Mouse (Mus musculus): ENCODE data around the gene Agtpbp1.

The Agtpbp1 gene

GRCm38 (mm10) chr13:59531203-59531602, 53.8 kb downstream of the Agtpbp1 start:
- DNase-seq (ENCODE audit: low spot score) = peak; percentile 44

- no peak for DNase-seq (ENCODE audit: low spot score)
These were observed 54.5 kb downstream of the Agtpbp1 start for GRCm38 (mm10) chr13:59530491-59530890.

- DNase-seq (ENCODE audit: low spot score) = no peak
These were observed 63.6 kb downstream of the Agtpbp1 start for GRCm38 (mm10) chr13:59521271-59522064.

DNA sequence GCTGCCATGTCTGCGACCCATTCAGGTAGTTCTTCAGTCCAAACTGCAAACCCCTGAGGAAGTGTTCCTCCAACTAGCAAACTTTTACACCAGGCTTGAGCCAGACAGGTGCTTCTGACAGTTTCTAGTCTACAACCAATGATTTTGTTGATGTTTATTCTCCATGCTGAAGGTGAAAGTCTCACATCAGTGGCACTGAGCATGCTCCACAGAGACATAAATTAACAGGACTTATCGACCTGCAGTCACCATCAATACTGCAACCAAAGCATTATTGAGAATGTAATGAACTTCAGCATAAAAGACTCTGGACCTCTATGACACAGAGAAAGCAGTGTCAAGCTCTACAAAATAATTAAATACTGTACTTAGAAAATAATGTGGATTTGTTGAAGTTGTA, 64.2 kb downstream of the Agtpbp1 start:
- DNase-seq (ENCODE audit: low spot score) = no peak

GRCm38 (mm10) chr13:59519479-59519878, 65.5 kb downstream of the Agtpbp1 start:
- DNase-seq (ENCODE audit: low spot score) = no peak

GRCm38 (mm10) chr13:59518016-59518415, 67.0 kb downstream of the Agtpbp1 start:
- DNase-seq (ENCODE audit: low spot score) = no peak

GRCm38 (mm10) chr13:59515074-59515473, 70.0 kb downstream of the Agtpbp1 start:
- DNase-seq (ENCODE audit: low spot score) = peak; percentile 71

DNA sequence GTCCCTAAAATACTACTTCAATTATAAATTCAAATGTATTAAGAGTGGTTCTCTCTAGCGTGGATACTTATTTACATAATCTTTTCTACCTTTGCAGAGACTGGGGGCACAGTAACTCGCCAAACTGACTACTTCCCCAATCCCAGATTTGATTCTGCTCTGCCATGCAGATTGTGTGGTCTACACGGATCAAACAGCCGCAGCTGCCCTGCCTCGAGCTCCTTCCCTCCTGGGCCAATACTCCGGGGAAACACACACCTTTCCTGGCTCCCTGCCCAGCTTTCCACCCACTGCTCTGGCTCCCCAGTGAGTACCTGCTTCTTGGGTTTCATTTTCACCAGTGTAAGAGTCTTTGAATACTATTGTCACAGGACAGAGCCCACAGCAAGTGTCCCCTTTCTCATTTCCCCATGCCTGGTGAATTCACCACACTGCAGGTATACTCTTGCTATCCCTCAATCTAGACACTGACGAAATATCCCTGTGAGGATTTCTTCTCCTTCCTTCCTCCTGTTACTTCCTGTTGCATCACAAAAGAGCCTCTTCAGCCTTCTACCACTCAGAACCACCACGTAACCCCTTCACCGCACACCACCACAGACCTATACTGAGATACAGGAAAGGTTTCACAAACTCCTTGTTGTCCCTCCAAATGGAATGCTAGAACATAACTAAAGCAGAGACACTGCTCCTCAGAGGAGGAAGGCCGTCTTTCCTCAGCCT, 75.2 kb downstream of the Agtpbp1 start:
- no peak for DNase-seq (ENCODE audit: low spot score)

DNA sequence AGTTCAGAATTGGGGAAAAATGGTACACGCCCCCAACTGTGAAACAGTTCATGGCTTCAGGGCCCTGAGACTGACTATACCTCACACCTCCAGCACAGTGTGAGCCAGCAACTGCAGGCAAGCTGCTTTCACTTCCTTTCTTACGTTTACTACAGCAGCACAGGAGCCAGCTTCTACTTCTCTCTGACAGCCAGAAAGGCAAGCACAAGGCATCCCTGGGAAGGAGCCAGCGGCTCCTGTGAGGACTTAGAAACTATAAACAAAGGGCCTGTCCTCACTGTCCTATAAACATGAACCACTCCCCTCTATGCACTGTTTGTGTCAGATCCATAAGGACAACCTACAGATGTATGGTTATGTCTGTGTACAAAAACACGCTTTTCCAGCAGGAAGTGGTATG, 76.4 kb downstream of the Agtpbp1 start:
- DNase-seq (ENCODE audit: low spot score) = no peak

GRCm38 (mm10) chr13:59506450-59506849, 78.6 kb downstream of the Agtpbp1 start:
- DNase-seq (ENCODE audit: low spot score) = no peak

- DNase-seq (ENCODE audit: low spot score) = no peak
These were observed 79.2 kb downstream of the Agtpbp1 start for GRCm38 (mm10) chr13:59505867-59506266.

DNA sequence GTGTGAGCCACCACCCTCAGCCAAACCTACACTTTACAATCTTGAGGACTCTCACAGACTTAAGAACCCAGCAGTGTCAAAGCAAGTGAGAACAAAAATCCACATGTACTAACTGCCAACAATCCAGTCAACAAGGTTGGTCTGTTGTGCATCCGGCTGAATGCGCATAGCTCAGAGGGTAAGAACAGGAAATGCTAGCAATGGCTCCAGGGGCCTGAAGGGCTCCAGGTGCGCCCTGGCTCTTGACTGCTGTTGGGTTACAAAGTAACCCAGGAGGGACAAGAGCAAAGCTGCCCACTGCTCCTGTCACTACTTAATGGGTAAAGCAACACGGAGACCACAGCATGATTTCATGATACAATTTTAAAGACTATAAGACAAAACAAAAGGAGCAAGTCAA, 81.4 kb downstream of the Agtpbp1 start:
- no peak for DNase-seq (ENCODE audit: low spot score)

DNA sequence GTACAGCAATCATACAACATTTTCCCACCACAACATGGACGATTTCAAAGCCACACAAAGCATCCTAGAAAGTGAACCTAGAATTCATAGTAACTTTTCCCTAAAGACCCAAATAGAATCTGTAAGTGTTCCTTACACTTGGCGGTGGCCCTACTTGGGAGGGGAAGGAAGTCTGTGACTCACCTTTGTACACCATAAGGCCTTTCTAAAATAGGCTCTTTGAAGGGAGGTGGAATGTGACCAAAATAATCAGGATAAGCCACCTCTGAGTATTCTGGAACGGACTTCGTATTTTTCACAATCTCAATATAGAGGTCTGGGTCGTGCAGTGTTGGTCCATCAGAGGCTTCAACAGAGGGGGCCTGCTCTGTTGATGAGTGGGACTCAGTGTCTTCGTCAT, 85.2 kb downstream of the Agtpbp1 start:
- DNase-seq (ENCODE audit: low spot score) = no peak

DNA sequence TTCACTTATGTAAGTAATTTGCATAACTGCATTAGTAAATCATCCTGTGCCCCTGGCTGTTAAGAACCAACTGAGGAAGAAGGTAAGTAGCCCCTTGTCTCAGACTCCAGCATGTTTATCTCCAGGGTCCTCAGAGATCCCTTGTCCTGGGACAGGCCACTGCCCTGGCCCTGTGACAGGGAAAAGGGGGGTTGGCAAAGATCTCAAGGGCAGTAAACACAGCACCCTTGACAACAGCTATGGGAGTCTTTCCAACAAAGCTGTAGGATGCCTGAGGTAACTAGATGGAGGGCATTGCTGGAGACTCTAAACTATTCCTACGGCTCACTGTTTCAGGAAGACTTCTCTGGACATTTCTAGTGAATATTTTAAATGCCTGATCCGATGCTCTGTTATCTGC, 85.7 kb downstream of the Agtpbp1 start:
- no peak for DNase-seq (ENCODE audit: low spot score)

DNA sequence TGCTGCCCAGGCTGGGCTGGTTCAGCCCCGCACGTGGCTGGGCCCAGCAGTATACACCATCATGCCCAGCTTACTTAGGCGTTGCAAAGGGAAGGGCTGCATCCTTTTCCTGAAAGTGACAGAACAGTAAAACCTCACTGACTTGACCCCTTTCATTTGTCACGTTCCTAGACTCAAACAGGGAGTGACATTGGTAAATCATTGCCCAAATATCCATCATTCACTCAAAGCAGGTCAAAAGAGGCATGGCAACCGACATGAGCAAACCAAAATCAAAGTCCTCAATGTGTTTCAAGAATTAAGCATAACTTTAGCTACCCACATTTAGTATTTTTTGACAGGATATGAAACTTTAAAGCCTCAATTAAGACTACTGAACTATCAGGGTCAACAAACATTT, 86.8 kb downstream of the Agtpbp1 start:
- DNase-seq (ENCODE audit: low spot score) = no peak

GRCm38 (mm10) chr13:59495839-59496238, 89.2 kb downstream of the Agtpbp1 start:
- peak; percentile 9 for DNase-seq (ENCODE audit: low spot score)

DNA sequence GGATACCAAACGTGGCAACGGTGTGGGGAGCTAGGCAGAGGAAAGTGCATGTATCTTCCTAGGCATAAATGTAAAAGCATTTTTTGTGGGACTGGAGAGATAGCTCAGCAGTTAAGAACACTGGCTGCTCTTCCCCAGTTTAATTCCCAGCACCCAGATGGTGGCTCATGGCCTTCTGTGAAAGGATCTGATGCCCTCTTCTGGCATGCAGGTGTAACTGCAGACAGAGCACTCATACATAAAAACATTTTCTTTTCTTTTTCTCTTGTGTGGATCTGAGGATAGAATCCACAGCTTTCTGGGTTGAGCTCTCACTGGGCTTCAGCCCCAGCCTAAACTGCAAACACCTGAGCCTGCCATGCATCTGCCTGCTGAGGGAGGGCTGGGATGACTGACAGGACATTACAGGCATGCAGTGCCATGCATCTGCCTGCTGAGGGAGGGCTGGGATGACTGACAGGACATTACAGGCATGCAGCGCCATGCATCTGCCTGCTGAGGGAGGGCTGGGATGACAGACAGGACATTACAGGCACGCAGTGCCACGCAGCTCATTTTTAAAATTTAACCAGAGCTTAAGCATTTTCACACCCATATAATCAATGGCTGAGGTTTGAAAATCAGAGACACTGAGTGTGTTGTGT, 90.3 kb downstream of the Agtpbp1 start:
- DNase-seq (ENCODE audit: low spot score) = peak; percentile 7

GRCm38 (mm10) chr13:59490726-59491125, 94.3 kb downstream of the Agtpbp1 start:
- DNase-seq (ENCODE audit: low spot score) = no peak

- peak; percentile 55 for DNase-seq (ENCODE audit: low spot score)
These were observed 95.9 kb downstream of the Agtpbp1 start for GRCm38 (mm10) chr13:59489143-59489542.

- no peak for DNase-seq (ENCODE audit: low spot score)
These were observed 97.7 kb downstream of the Agtpbp1 start for GRCm38 (mm10) chr13:59487287-59487686.

DNA sequence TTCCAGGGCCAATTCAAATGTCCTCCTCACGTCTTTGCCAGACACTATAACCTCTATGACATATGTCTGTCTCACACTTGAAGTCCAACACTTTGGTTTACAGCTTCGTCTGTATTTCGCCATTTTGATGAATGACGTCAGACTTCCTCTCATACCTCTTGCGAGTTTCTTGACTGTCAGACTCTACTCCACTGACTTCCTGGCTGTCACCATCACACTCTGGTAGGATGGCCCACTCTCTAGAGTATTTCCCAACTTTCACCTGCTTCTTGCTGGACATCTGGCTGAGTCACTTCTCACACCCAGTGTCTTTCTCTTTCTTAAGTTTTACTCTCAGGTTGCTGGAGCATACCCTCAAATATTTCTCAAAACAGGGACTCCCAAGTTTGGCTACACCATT, 98.8 kb downstream of the Agtpbp1 start:
- DNase-seq (ENCODE audit: low spot score) = no peak

GRCm38 (mm10) chr13:59485456-59485855, 99.6 kb downstream of the Agtpbp1 start:
- no peak for DNase-seq (ENCODE audit: low spot score)

GRCm38 (mm10) chr13:59481484-59481855, 103.6 kb downstream of the Agtpbp1 start:
- DNase-seq (ENCODE audit: low spot score) = no peak
